9 mouse cellular contexts compared by ENCODE assay signal in genomic region chr4:152130771-152131653, GRCm38 (mm10). TPM values are rescaled to one million over a fixed set of nuclear protein-coding genes. Genes with fewer than 3 reads are reported as not detected.
DNase-seq lines count a peak whose midpoint lies in the region; ATAC-seq and TF ChIP-seq lines count a peak whose summit lies in the region.
"Had no signal": no experiment of that assay in that cellular context is flagged by ENCODE, and none has a peak within 500 bp of the region (broad histone marks: within the 10 kb centered on the region; RNA-seq: fewer than 3 reads in every experiment).

No protein-coding gene starts in this region.

- TF ChIP-seq CTCF in Patski (IDR thresholded peaks at IDR 0.05), result no peak

- no peak overlapping the region for H3K27ac ChIP-seq in forebrain, embryonic 14.5 days (ENCODE audit: low read depth, low read length)
- peak overlapping the region; percentile 77 for H3K27ac ChIP-seq in hindbrain, embryonic 10.5 days
- no peak overlapping the region for H3K27ac ChIP-seq in limb, embryonic 11.5 days (replicated peaks; ENCODE audit: low read depth, low read length)
- H3K27ac ChIP-seq in midbrain, embryonic 10.5 days (replicated peaks), result no peak overlapping the region; the same call in 1 of the 2 replicates
- H3K27ac ChIP-seq in stomach, embryonic 15.5 days, result peak overlapping the region; percentile 54

- in situ Hi-C loops in Patski (cut with MboI; ENCODE audit: low pct_unique_long_range_greater_than_20kb), result no loop called here

- POLR2A ChIA-PET in Patski (lab: Charles Lee), result no interaction called here

- no peaks in the 10 kb centered on the region for H3K36me3 ChIP-seq in forebrain, embryonic 14.5 days (ENCODE audit: control insufficient read depth, insufficient read depth, low read length)
- no peaks in the 10 kb centered on the region for H3K36me3 ChIP-seq in hindbrain, embryonic 10.5 days
- H3K36me3 ChIP-seq in limb, embryonic 11.5 days (ENCODE audit: control insufficient read depth, insufficient read depth, low read length), result no peaks in the 10 kb centered on the region
- no peaks in the 10 kb centered on the region for H3K36me3 ChIP-seq in midbrain, embryonic 10.5 days
- no peaks in the 10 kb centered on the region for H3K36me3 ChIP-seq in stomach, embryonic 15.5 days

- peaks cover 8% of the 10 kb centered on the region for H3K27me3 ChIP-seq in Patski
- peaks cover 74% of the 10 kb centered on the region for H3K27me3 ChIP-seq in forebrain, embryonic 14.5 days (replicated peaks; ENCODE audit: control insufficient read depth, insufficient read depth, low read length)
- peaks cover 99% of the 10 kb centered on the region for H3K27me3 ChIP-seq in hindbrain, embryonic 10.5 days (ENCODE audit: insufficient read depth, poor library complexity, severe bottlenecking)
- peaks cover 88% of the 10 kb centered on the region for H3K27me3 ChIP-seq in limb, embryonic 11.5 days (ENCODE audit: control insufficient read depth, insufficient read depth, low read length)
- H3K27me3 ChIP-seq in midbrain, embryonic 10.5 days (ENCODE audit: low read depth, poor library complexity, severe bottlenecking), result peaks cover 100% of the 10 kb centered on the region
- peaks cover 81% of the 10 kb centered on the region for H3K27me3 ChIP-seq in stomach, embryonic 15.5 days (replicated peaks)

- H3K4me3 ChIP-seq in forebrain, embryonic 14.5 days (ENCODE audit: low read depth, low read length), result peak overlapping the region; percentile 25
- H3K4me3 ChIP-seq in hindbrain, embryonic 10.5 days, result peak overlapping the region; percentile 50
- peak overlapping the region; percentile 21 for H3K4me3 ChIP-seq in limb, embryonic 11.5 days (ENCODE audit: low read depth, low read length)
- peak overlapping the region; percentile 52 for H3K4me3 ChIP-seq in midbrain, embryonic 10.5 days
- peak overlapping the region; percentile 47 for H3K4me3 ChIP-seq in stomach, embryonic 15.5 days (replicated peaks)

- H3K9ac ChIP-seq in forebrain, embryonic 14.5 days (ENCODE audit: low read length), result peak overlapping the region; percentile 32; the same call in 1 of the 2 replicates
- peak overlapping the region; percentile 1; the same call in 1 of the 2 replicates for H3K9ac ChIP-seq in limb, embryonic 11.5 days (ENCODE audit: low read length)
- H3K9ac ChIP-seq in stomach, embryonic 15.5 days, result no peak overlapping the region

- peak overlapping the region; percentile 50 for H3K4me2 ChIP-seq in forebrain, embryonic 14.5 days (ENCODE audit: low read length)
- H3K4me2 ChIP-seq in limb, embryonic 11.5 days (ENCODE audit: low read depth, severe bottlenecking), result peak overlapping the region; percentile 53
- H3K4me2 ChIP-seq in stomach, embryonic 15.5 days, result peak overlapping the region; percentile 94

- peak; percentile 29 for ATAC-seq in Patski
- ATAC-seq in forebrain, embryonic 14.5 days, result peak; percentile 76
- ATAC-seq in limb, embryonic 11.5 days (ENCODE audit: insufficient number of reproducible peaks, low FRiP score, low TSS enrichment, low read depth), result peak; percentile 34; the same call in 1 of the 2 replicates
- peak; percentile 60 for ATAC-seq in stomach, embryonic 15.5 days (ENCODE audit: insufficient read depth, low FRiP score, low read depth)

- DNase-seq in heart, adult 11 months, result peak; percentile 97
- no peak for DNase-seq in heart, postnatal 25 days (ENCODE audit: low spot score)
- no peak for DNase-seq in Patski (ENCODE audit: low read depth, low spot score)
- peak; percentile 57 for DNase-seq in forebrain, embryonic 14.5 days (ENCODE audit: low spot score)
- peak; percentile 72 for DNase-seq in hindbrain, embryonic 10.5 days (ENCODE audit: low spot score)
- DNase-seq in limb, embryonic 11.5 days (ENCODE audit: low spot score), result peak; percentile 73
- DNase-seq in midbrain, embryonic 10.5 days (ENCODE audit: low spot score), result peak; percentile 69

- intact Hi-C loops in heart, postnatal 25 days (cut with DNase I), result no loop called here

- peaks cover 9% of the 10 kb centered on the region; the same call in 1 of the 2 replicates for H3K4me1 ChIP-seq in forebrain, embryonic 14.5 days (ENCODE audit: control insufficient read depth, insufficient read depth, low read length)
- H3K4me1 ChIP-seq in hindbrain, embryonic 10.5 days (replicated peaks), result peaks cover 67% of the 10 kb centered on the region
- peaks cover 29% of the 10 kb centered on the region for H3K4me1 ChIP-seq in limb, embryonic 11.5 days (ENCODE audit: control insufficient read depth, insufficient read depth, low read length)
- peaks cover 56% of the 10 kb centered on the region for H3K4me1 ChIP-seq in midbrain, embryonic 10.5 days
- peaks cover 33% of the 10 kb centered on the region for H3K4me1 ChIP-seq in stomach, embryonic 15.5 days

- H3K9me3 ChIP-seq in forebrain, embryonic 14.5 days (replicated peaks; ENCODE audit: control insufficient read depth, low read length), result no peaks in the 10 kb centered on the region
- no peaks in the 10 kb centered on the region for H3K9me3 ChIP-seq in hindbrain, embryonic 10.5 days
- no peaks in the 10 kb centered on the region for H3K9me3 ChIP-seq in limb, embryonic 11.5 days (ENCODE audit: control insufficient read depth, low read length)
- no peaks in the 10 kb centered on the region for H3K9me3 ChIP-seq in midbrain, embryonic 10.5 days (replicated peaks)
- no peaks in the 10 kb centered on the region for H3K9me3 ChIP-seq in stomach, embryonic 15.5 days

- under 1% methylated on average over 82 of the region's 85 CpGs for WGBS in forebrain, embryonic 14.5 days
- WGBS in hindbrain, embryonic 10.5 days, result under 1% methylated on average over 81 of the region's 85 CpGs
- WGBS in limb, embryonic 11.5 days, result under 1% methylated on average over 69 of the region's 85 CpGs
- WGBS in midbrain, embryonic 10.5 days, result under 1% methylated on average over 74 of the region's 85 CpGs
- under 1% methylated on average over 77 of the region's 85 CpGs for WGBS in stomach, embryonic 15.5 days

- CTCF ChIA-PET in Patski (lab: Charles Lee), result interaction anchor here (1.2 kb wide), 1 partner anchor 9 kb away, joined by 3 read pairs; no protein-coding TSS in a partner anchor

RNA-seq across cellular contexts. Expression of gene Tnfrsf25, which starts 15.3 kb away (rescaled TPM):
- 1 to 10 TPM; 2.9 to 3.0 TPM for total RNA-seq in heart, postnatal 25 days (2021)
- polyA plus RNA-seq in Patski (2021), result 1.5 TPM
- polyA plus RNA-seq in forebrain, embryonic 14.5 days (2014; fragmentation: Nextera tagmentation; extraction: Ambion mirVana), result 0.62 and 1.3 TPM in 2 replicates
- 0.70 and 0.82 TPM in 2 replicates for polyA plus RNA-seq in hindbrain, embryonic 10.5 days (2016; fragmentation: Nextera tagmentation; extraction: Ambion mirVana)
- 0.38 and 0.79 TPM in 2 replicates for polyA plus RNA-seq in limb, embryonic 11.5 days (2014; fragmentation: Nextera tagmentation; extraction: Ambion mirVana)
- polyA plus RNA-seq in midbrain, embryonic 10.5 days (2016; fragmentation: Nextera tagmentation; extraction: Ambion mirVana), result 0.47 and 1.0 TPM in 2 replicates
- polyA plus RNA-seq in stomach, embryonic 15.5 days (2015; fragmentation: Nextera tagmentation; extraction: Ambion mirVana), result 0.84 and 1.4 TPM in 2 replicates

RNA-seq across cellular contexts. Expression of gene Espn, which starts 21.2 kb away (rescaled TPM):
- total RNA-seq in heart, postnatal 25 days (2021), result 1 to 10 TPM; 1.7 to 2.2 TPM
- 1.3 TPM for polyA plus RNA-seq in Patski (2021)
- polyA plus RNA-seq in forebrain, embryonic 14.5 days (2014; fragmentation: Nextera tagmentation; extraction: Ambion mirVana), result 0.19 TPM in 1 of 2 replicates, not detected in the other
- 1.6 and 6.5 TPM in 2 replicates for polyA plus RNA-seq in hindbrain, embryonic 10.5 days (2016; fragmentation: Nextera tagmentation; extraction: Ambion mirVana)
- polyA plus RNA-seq in limb, embryonic 11.5 days (2014; fragmentation: Nextera tagmentation; extraction: Ambion mirVana), result 1.6 and 1.9 TPM in 2 replicates
- 0.94 and 1.4 TPM in 2 replicates for polyA plus RNA-seq in midbrain, embryonic 10.5 days (2016; fragmentation: Nextera tagmentation; extraction: Ambion mirVana)
- 15.9 and 19.2 TPM in 2 replicates for polyA plus RNA-seq in stomach, embryonic 15.5 days (2015; fragmentation: Nextera tagmentation; extraction: Ambion mirVana)

RNA-seq across cellular contexts. Expression of gene Hes2, which starts 27.7 kb away (rescaled TPM):
- total RNA-seq in heart, postnatal 25 days (2021), result not detected
- not detected for polyA plus RNA-seq in Patski (2021)
- not detected in 2 replicates for polyA plus RNA-seq in forebrain, embryonic 14.5 days (2014; fragmentation: Nextera tagmentation; extraction: Ambion mirVana)
- 4.2 and 4.7 TPM in 2 replicates for polyA plus RNA-seq in hindbrain, embryonic 10.5 days (2016; fragmentation: Nextera tagmentation; extraction: Ambion mirVana)
- not detected in 2 replicates for polyA plus RNA-seq in limb, embryonic 11.5 days (2014; fragmentation: Nextera tagmentation; extraction: Ambion mirVana)
- 0.79 and 1.3 TPM in 2 replicates for polyA plus RNA-seq in midbrain, embryonic 10.5 days (2016; fragmentation: Nextera tagmentation; extraction: Ambion mirVana)
- polyA plus RNA-seq in stomach, embryonic 15.5 days (2015; fragmentation: Nextera tagmentation; extraction: Ambion mirVana), result 0.43 and 0.44 TPM in 2 replicates
- total RNA-seq: left cerebral cortex, postnatal 10 days had no signal

RNA-seq across cellular contexts. Expression of gene Acot7, which starts 46.9 kb away (rescaled TPM):
- total RNA-seq in heart, postnatal 25 days (2021), result 10 to 100 TPM; 53.4 to 58.8 TPM
- polyA plus RNA-seq in Patski (2021), result 102 TPM
- 168 and 208 TPM in 2 replicates for polyA plus RNA-seq in forebrain, embryonic 14.5 days (2014; fragmentation: Nextera tagmentation; extraction: Ambion mirVana)
- 90.0 and 118 TPM in 2 replicates for polyA plus RNA-seq in hindbrain, embryonic 10.5 days (2016; fragmentation: Nextera tagmentation; extraction: Ambion mirVana)
- 32.1 and 33.3 TPM in 2 replicates for polyA plus RNA-seq in limb, embryonic 11.5 days (2014; fragmentation: Nextera tagmentation; extraction: Ambion mirVana)
- polyA plus RNA-seq in midbrain, embryonic 10.5 days (2016; fragmentation: Nextera tagmentation; extraction: Ambion mirVana), result 85.7 and 99.7 TPM in 2 replicates
- 60.0 and 63.1 TPM in 2 replicates for polyA plus RNA-seq in stomach, embryonic 15.5 days (2015; fragmentation: Nextera tagmentation; extraction: Ambion mirVana)

RNA-seq across cellular contexts. Expression of gene Plekhg5, which starts 58.7 kb away (rescaled TPM):
- 10 to 100 TPM; 18.7 to 18.9 TPM for total RNA-seq in heart, postnatal 25 days (2021)
- 13.0 TPM for polyA plus RNA-seq in Patski (2021)
- polyA plus RNA-seq in forebrain, embryonic 14.5 days (2014; fragmentation: Nextera tagmentation; extraction: Ambion mirVana), result 5.0 and 7.1 TPM in 2 replicates
- 9.6 and 12.4 TPM in 2 replicates for polyA plus RNA-seq in hindbrain, embryonic 10.5 days (2016; fragmentation: Nextera tagmentation; extraction: Ambion mirVana)
- polyA plus RNA-seq in limb, embryonic 11.5 days (2014; fragmentation: Nextera tagmentation; extraction: Ambion mirVana), result 8.8 and 8.9 TPM in 2 replicates
- polyA plus RNA-seq in midbrain, embryonic 10.5 days (2016; fragmentation: Nextera tagmentation; extraction: Ambion mirVana), result 8.1 and 9.5 TPM in 2 replicates
- polyA plus RNA-seq in stomach, embryonic 15.5 days (2015; fragmentation: Nextera tagmentation; extraction: Ambion mirVana), result 11.9 and 13.2 TPM in 2 replicates

Comparison
In these comparisons a context has a peak if more than half of its experiments do, and no peak if none do; other contexts are left out.
1. DNase-seq: peak in heart, adult 11 months (single experiment), forebrain, embryonic 14.5 days (single experiment), hindbrain, embryonic 10.5 days (single experiment), limb, embryonic 11.5 days (single experiment) and midbrain, embryonic 10.5 days (single experiment); none in heart, postnatal 25 days (single experiment) and Patski (single experiment).
2. H3K27ac ChIP-seq: peak in hindbrain, embryonic 10.5 days (single experiment) and stomach, embryonic 15.5 days (single experiment); none in forebrain, embryonic 14.5 days (single experiment), limb, embryonic 11.5 days (single experiment) and midbrain, embryonic 10.5 days (single experiment).
3. Peak in every context shown above with its lines, with median percentiles within 50 percentile points of each other: ATAC-seq, H3K4me2 ChIP-seq and H3K4me3 ChIP-seq.